Mouse (Mus musculus) heart, embryonic 11.5 days (tissue): ENCODE measurements at regions not wholly inside any gene's neighbourhood (a gene's known extent, or its start where the extent isn't known, plus 50 kb on each side); places are given as distances from the start of the nearest gene placed in this dataset.

ENCODE experiments used
- ATAC-seq: fragments of 200-750 bp; cut with Nextera tagmentation; replicated peaks from 2 replicates; pipeline ENCODE4 v1.8.0; 2017; ENCODE audit warnings: moderate library complexity; ENCODE audit not compliant: insufficient number of reproducible peaks, low FRiP score, low TSS enrichment
- H3K27ac ChIP-seq: fragments of 300-500 bp; sonication (generic); 2 replicates; pipeline ENCODE4 v1.5.1; 2014; ENCODE audit warnings: mild to moderate bottlenecking, low read depth, low read length
- H3K27me3 ChIP-seq: fragments of 300-500 bp; sonication (generic); 2 replicates; pipeline ENCODE4 v1.6.1; 2014; ENCODE audit warnings: mild to moderate bottlenecking, low read length, mixed read lengths; ENCODE audit not compliant: control insufficient read depth, insufficient read depth
- H3K36me3 ChIP-seq: fragments of 300-500 bp; sonication (generic); 2 replicates; pipeline ENCODE4 v1.6.1; 2014; ENCODE audit warnings: mild to moderate bottlenecking, low read length, moderate library complexity, mixed read lengths; ENCODE audit not compliant: control insufficient read depth, insufficient read depth
- H3K4me1 ChIP-seq: fragments of 300-500 bp; sonication (generic); 2 replicates; pipeline ENCODE4 v1.6.1; 2014; ENCODE audit warnings: low read length; ENCODE audit not compliant: control insufficient read depth, insufficient read depth
- H3K4me2 ChIP-seq: fragments of 300-500 bp; sonication (generic); 2 replicates; pipeline ENCODE4 v1.6.1; 2014; ENCODE audit warnings: mild to moderate bottlenecking, moderate library complexity
- H3K4me3 ChIP-seq: fragments of 300-500 bp; sonication (generic); 2 replicates; pipeline ENCODE4 v1.5.1; 2014; ENCODE audit warnings: low read depth, low read length
- H3K9ac ChIP-seq: fragments of 300-500 bp; sonication (generic); 2 replicates; pipeline ENCODE4 v1.6.1; 2014; ENCODE audit warnings: mild to moderate bottlenecking, low read depth, low read length, moderate library complexity
- H3K9me3 ChIP-seq: fragments of 300-500 bp; sonication (generic); replicated peaks from 2 replicates; pipeline ENCODE4 v1.6.1; 2016; ENCODE audit warnings: low read length; ENCODE audit not compliant: control insufficient read depth
- WGBS: fragments of 180-500 bp; shearing (Covaris S2); extraction: QIAGEN DNeasy Blood & Tissue Kit; methylation state at CpG from one replicate; pipeline ENCODE4 v1.1.7; 2014; ENCODE audit not compliant: insufficient replicate concordance; 5-methylcytosine and 5-hydroxymethylcytosine counted together

DNA sequence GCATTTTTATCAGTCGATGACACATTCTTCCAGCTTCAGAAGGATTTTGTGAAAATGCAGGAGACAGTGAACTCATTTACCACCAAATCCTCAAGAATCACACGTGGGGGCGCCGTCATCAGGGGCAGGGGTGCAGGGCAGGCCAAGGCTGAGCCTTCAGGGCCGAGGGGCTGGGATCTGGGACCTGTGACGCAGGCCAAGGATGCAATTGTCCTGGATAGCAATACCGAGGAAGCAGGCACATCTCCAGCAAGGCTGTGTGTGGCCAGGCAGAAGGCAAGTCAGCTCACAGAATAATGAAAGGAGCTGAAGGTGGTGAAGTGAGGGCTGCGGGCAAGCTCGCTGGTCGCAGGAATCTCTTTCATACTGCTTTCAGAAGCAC lies 897.3 kb upstream of the Car8 start:
- H3K27ac ChIP-seq, result no peak overlapping the region
- H3K36me3 ChIP-seq, result no peaks in the 10 kb centered on the region
- H3K4me2 ChIP-seq, result peak overlapping the region; percentile 64
- no peak; the same call in 1 of the 2 replicates for ATAC-seq
- 20% methylated on average over 10 of the region's 10 CpGs for WGBS
- H3K4me1 ChIP-seq, result peaks cover 6% of the 10 kb centered on the region; the same call in 1 of the 2 replicates
- peak overlapping the region; percentile 29; the same call in 1 of the 2 replicates for H3K9ac ChIP-seq
- H3K9me3 ChIP-seq, result no peaks in the 10 kb centered on the region; the same call in 1 of the 2 replicates
- H3K27me3 ChIP-seq, result no peaks in the 10 kb centered on the region
- H3K4me3 ChIP-seq, result peak overlapping the region; percentile 23; the same call in 1 of the 2 replicates

GRCm38 (mm10) chr4:9135481-9136187 lies 896.8 kb upstream of the Car8 start:
- H3K36me3 ChIP-seq, result no peaks in the 10 kb centered on the region
- H3K4me3 ChIP-seq, result peak overlapping the region; percentile 23; the same call in 1 of the 2 replicates
- no peaks in the 10 kb centered on the region for H3K27me3 ChIP-seq
- peak overlapping the region; percentile 64 for H3K4me2 ChIP-seq
- WGBS, result 11% methylated on average over 21 of the region's 21 CpGs
- no peaks in the 10 kb centered on the region; the same call in 1 of the 2 replicates for H3K9me3 ChIP-seq
- peak; percentile 68 for ATAC-seq
- no peak overlapping the region for H3K27ac ChIP-seq
- peak overlapping the region; percentile 29; the same call in 1 of the 2 replicates for H3K9ac ChIP-seq
- H3K4me1 ChIP-seq, result peaks cover 9% of the 10 kb centered on the region

GRCm38 (mm10) chr4:9133695-9134094 lies 894.9 kb upstream of the Car8 start:
- Histone ChIP-seq H3K4me3 (no peak overlapping the region), H3K4me1 (peaks cover 15% of the 10 kb centered on the region), H3K9ac (no peak overlapping the region), H3K27me3 (no peaks in the 10 kb centered on the region), H3K36me3 (no peaks in the 10 kb centered on the region), H3K27ac (peak overlapping the region; percentile 18; the same call in 1 of the 2 replicates), H3K9me3 (no peaks in the 10 kb centered on the region), H3K4me2 (no peak overlapping the region)
- 63% methylated on average over 2 of the region's 2 CpGs for WGBS
- ATAC-seq, result no peak

GRCm38 (mm10) chr4:9132982-9133625 lies 894.3 kb upstream of the Car8 start:
- no peak overlapping the region for H3K4me3 ChIP-seq
- no peaks in the 10 kb centered on the region for H3K36me3 ChIP-seq
- ATAC-seq, result no peak
- peak overlapping the region; percentile 18; the same call in 1 of the 2 replicates for H3K27ac ChIP-seq
- 59% methylated on average over 12 of the region's 12 CpGs for WGBS
- no peak overlapping the region for H3K4me2 ChIP-seq
- H3K27me3 ChIP-seq, result no peaks in the 10 kb centered on the region
- no peaks in the 10 kb centered on the region for H3K9me3 ChIP-seq
- H3K9ac ChIP-seq, result no peak overlapping the region
- H3K4me1 ChIP-seq, result peaks cover 15% of the 10 kb centered on the region

- H3K9me3 ChIP-seq, result no peaks in the 10 kb centered on the region
- H3K27ac ChIP-seq, result no peak overlapping the region
- WGBS, result 92% methylated on average over 6 of the region's 6 CpGs
- no peaks in the 10 kb centered on the region for H3K36me3 ChIP-seq
- H3K4me2 ChIP-seq, result no peak overlapping the region
- H3K4me3 ChIP-seq, result no peak overlapping the region
- peaks cover 15% of the 10 kb centered on the region for H3K4me1 ChIP-seq
- no peak for ATAC-seq
- no peak overlapping the region for H3K9ac ChIP-seq
- no peaks in the 10 kb centered on the region for H3K27me3 ChIP-seq
These were observed 893.5 kb upstream of the Car8 start for GRCm38 (mm10) chr4:9132356-9132755.

DNA sequence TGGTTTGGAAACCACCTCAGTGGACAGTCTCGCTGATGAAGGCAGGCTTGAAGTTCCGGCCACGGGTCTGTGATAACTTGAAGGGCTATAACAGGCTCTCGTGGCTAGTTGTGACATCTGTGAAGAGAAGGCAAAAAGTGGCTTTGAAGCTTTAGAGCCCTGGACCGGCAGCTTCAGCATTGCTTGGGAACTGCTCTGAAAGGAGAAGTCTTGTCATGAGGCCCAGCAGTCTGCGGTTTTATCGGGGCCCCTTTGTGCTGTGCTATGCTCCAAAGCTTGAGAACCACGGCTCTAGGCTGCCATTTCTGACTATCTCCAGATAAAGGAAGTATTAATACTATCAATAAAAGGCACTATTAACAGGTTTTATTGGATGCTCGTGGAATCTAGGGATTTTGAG lies 892.8 kb upstream of the Car8 start:
- peaks cover 15% of the 10 kb centered on the region for H3K4me1 ChIP-seq
- H3K4me3 ChIP-seq, result no peak overlapping the region
- no peak overlapping the region for H3K4me2 ChIP-seq
- no peaks in the 10 kb centered on the region for H3K27me3 ChIP-seq
- H3K36me3 ChIP-seq, result no peaks in the 10 kb centered on the region
- WGBS, result 65% methylated on average over 9 of the region's 9 CpGs
- no peaks in the 10 kb centered on the region for H3K9me3 ChIP-seq
- ATAC-seq, result no peak
- no peak overlapping the region for H3K27ac ChIP-seq
- no peak overlapping the region for H3K9ac ChIP-seq

GRCm38 (mm10) chr4:9125236-9125963 lies 886.6 kb upstream of the Car8 start:
- Histone ChIP-seq H3K9ac (no peak overlapping the region), H3K27ac (no peak overlapping the region), H3K4me3 (no peak overlapping the region), H3K4me2 (no peak overlapping the region), H3K9me3 (no peaks in the 10 kb centered on the region), H3K4me1 (peaks cover 4% of the 10 kb centered on the region; the same call in 1 of the 2 replicates), H3K36me3 (no peaks in the 10 kb centered on the region), H3K27me3 (no peaks in the 10 kb centered on the region)
- no peak for ATAC-seq
- 38% methylated on average over 11 of the region's 11 CpGs for WGBS

GRCm38 (mm10) chr4:9124586-9125232 lies 885.9 kb upstream of the Car8 start:
- Histone ChIP-seq H3K9ac (no peak overlapping the region), H3K4me3 (no peak overlapping the region), H3K27me3 (no peaks in the 10 kb centered on the region), H3K36me3 (no peaks in the 10 kb centered on the region), H3K4me2 (no peak overlapping the region), H3K4me1 (no peaks in the 10 kb centered on the region), H3K27ac (no peak overlapping the region), H3K9me3 (no peaks in the 10 kb centered on the region)
- no peak for ATAC-seq
- WGBS, result 82% methylated on average over 4 of the region's 4 CpGs
